Mouse (Mus musculus) liver, postnatal 0 days (tissue): ENCODE results near the gene Nptn. TPM values are rescaled to one million over a fixed set of nuclear protein-coding genes. Genes with fewer than 3 reads are reported as not detected.

Source experiments
- ATAC-seq: fragments of 200-750 bp; cut with Nextera tagmentation; 2 replicates; pipeline ENCODE4 v1.8.0; 2017; ENCODE audit warnings: mild to moderate bottlenecking, moderate library complexity
- DNase-seq: peaks from one replicate; pipeline ENCODE4 v3.0.0-alpha.2; 2016
- H3K27ac ChIP-seq: fragments of 300-500 bp; sonication (generic); 2 replicates; pipeline ENCODE4 v1.5.1; 2014; ENCODE audit warnings: antibody characterized with exemption, moderate library complexity, mild to moderate bottlenecking, low read depth
- H3K27me3 ChIP-seq: fragments of 300-500 bp; sonication (generic); 2 replicates; pipeline ENCODE4 v1.6.1; 2014; ENCODE audit warnings: low read length, control low read depth, mixed read lengths; ENCODE audit not compliant: insufficient read depth
- H3K36me3 ChIP-seq: fragments of 300-500 bp; sonication (generic); replicated peaks from 2 replicates; pipeline ENCODE4 v1.6.1; 2014; ENCODE audit warnings: mild to moderate bottlenecking, control low read depth, low read length, moderate library complexity, mixed read lengths; ENCODE audit not compliant: insufficient read depth
- H3K4me1 ChIP-seq: fragments of 300-500 bp; sonication (generic); 2 replicates; pipeline ENCODE4 v1.6.1; 2014; ENCODE audit warnings: antibody characterized with exemption, mild to moderate bottlenecking, control low read depth; ENCODE audit not compliant: insufficient read depth
- H3K4me2 ChIP-seq: fragments of 300-500 bp; sonication (generic); 2 replicates; pipeline ENCODE4 v1.6.1; 2014; ENCODE audit warnings: low read depth, mild to moderate bottlenecking, low read length, moderate library complexity, mixed read lengths
- H3K4me3 ChIP-seq: fragments of 300-500 bp; sonication (generic); 2 replicates; pipeline ENCODE4 v1.5.1; 2014; ENCODE audit warnings: low read depth, low read length
- H3K9ac ChIP-seq: fragments of 300-500 bp; sonication (generic); replicated peaks from 2 replicates; pipeline ENCODE4 v1.6.1; 2014; ENCODE audit warnings: mild to moderate bottlenecking, moderate library complexity
- H3K9me3 ChIP-seq: fragments of 300-500 bp; sonication (generic); 2 replicates; pipeline ENCODE4 v1.6.1; 2016; ENCODE audit warnings: mild to moderate bottlenecking, control low read depth, low read length, mixed read lengths
- CTCF ChIP-seq: sonication (generic); IDR thresholded peaks from 2 replicates; pipeline ENCODE4 v1.5.1; 2016; ENCODE audit warnings: antibody characterized with exemption, low read depth
- EP300 ChIP-seq: IDR thresholded peaks from 2 replicates; pipeline ENCODE4 v1.6.1; 2016; ENCODE audit warnings: antibody characterized with exemption, low read depth, mild to moderate bottlenecking
- WGBS: fragments of 180-500 bp; shearing (Covaris S2); extraction: QIAGEN DNeasy Blood & Tissue Kit; methylation state at CpG from one replicate; pipeline ENCODE4 v1.1.7; 2014; ENCODE audit not compliant: insufficient replicate concordance; 5-methylcytosine and 5-hydroxymethylcytosine counted together
- polyA plus RNA-seq: library from polyadenylated mRNA; unstranded; fragments of >200 nt; fragmentation: Nextera tagmentation; extraction: Ambion mirVana; gene quantifications from 2 replicates; pipeline ENCODE4 v1.2.1, GENCODE M21; 2015

The Nptn gene
- polyA plus RNA-seq, 1 experiment from 2014 or later, result 66.3 TPM

DNA sequence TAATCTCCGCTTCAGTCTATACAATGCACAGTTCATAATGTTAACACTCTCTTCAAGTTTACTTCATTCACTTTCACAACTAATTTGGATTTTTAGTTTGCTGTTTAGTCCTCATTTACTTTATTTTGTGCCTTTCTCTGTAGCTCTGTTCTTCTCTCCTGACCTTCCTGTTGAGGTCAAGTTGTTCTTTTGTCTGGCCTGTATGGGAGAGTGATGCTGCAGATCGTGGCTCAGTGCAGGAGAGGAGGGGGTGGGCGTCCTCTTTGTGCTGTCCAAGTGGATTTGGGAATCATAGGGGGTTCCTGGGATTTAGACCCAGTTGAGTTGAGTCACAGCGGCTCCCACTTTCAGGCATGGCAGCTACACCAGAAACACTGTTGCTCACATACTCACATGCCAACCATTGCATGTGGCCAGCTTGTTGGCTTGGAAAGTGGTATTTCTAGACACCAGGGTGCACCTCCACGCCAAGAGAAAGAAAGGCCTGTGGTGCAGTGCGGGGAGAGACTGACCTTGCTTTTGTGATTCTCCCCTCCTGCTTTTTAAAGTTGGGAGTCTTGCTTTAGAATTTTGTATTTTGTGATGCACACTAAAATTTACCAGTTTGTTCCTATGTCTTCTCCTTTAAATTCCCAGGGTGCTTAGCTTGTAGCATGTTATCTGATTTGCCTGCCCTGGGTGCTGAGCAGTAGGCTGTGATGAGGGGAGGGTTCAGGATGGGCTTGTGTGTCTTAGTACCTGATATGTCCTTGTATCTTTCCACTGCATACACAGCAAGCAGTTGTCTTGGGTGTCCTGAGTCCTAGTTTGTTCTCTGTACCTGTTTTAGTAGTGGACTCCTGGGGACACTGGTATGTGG, 66.6 kb downstream of the Nptn start:
- Histone ChIP-seq H3K4me2 (no peak overlapping the region), H3K9ac (no peak overlapping the region), H3K4me1 (no peaks in the 10 kb centered on the region), H3K9me3 (no peaks in the 10 kb centered on the region), H3K27ac (0 out of 2 replicates have a peak overlapping the region, but pooled peaks have one; percentile 8), H3K27me3 (no peaks in the 10 kb centered on the region), H3K36me3 (peaks cover 46% of the 10 kb centered on the region), H3K4me3 (no peak overlapping the region)
- ATAC-seq (no peak), DNase-seq (no peak)
- WGBS, result 84% methylated on average over 6 of the region's 6 CpGs
- no peak for TF ChIP-seq CTCF
- no peak for TF ChIP-seq EP300

DNA sequence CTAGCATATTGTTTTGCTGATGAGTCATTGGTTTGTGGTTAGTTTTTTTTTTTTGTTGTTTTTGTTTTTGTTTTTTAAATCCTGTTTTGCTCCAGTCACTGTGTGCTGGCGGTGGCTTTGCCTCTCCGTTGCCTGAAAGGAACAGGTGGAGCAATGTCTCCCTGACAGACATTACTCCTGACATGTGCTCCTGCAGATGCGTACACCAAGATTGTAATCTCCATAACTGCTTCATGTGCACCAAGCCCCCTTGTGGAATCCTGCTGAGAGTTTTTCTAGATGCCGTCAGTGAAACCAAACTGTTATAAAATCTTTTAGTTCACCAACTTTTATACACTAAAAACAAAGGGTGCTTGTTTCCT, 67.2 kb downstream of the Nptn start:
- Histone ChIP-seq H3K27me3 (no peaks in the 10 kb centered on the region), H3K4me1 (no peaks in the 10 kb centered on the region), H3K4me3 (no peak overlapping the region), H3K9ac (no peak overlapping the region), H3K27ac (0 out of 2 replicates have a peak overlapping the region, but pooled peaks have one; percentile 8), H3K4me2 (no peak overlapping the region), H3K36me3 (peaks cover 41% of the 10 kb centered on the region), H3K9me3 (no peaks in the 10 kb centered on the region)
- DNase-seq (no peak), ATAC-seq (no peak)
- WGBS, result 57% methylated on average over 4 of the region's 4 CpGs
- TF ChIP-seq EP300, result no peak
- no peak for TF ChIP-seq CTCF

DNA sequence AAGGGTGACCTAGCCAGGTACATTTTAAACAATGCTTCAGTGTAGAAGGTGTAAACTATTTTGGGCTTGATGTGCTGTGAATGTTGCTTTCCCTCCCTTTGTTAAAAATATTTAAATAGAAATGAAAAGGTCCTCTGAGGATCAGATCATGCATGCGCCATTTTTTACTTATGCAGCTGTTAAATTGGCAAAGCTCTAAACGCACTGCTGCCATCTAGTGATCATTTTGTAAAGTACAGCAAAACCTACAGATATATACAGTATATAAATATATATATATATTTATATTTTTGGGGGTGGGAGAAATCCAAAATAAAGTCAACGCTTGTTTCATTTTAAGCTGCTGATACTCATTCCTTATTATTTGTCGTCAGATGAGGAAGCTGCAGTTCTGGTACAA, 70.0 kb downstream of the Nptn start:
- Histone ChIP-seq H3K4me2 (no peak overlapping the region), H3K27me3 (no peaks in the 10 kb centered on the region), H3K4me3 (no peak overlapping the region), H3K9me3 (no peaks in the 10 kb centered on the region), H3K4me1 (peaks cover 4% of the 10 kb centered on the region; the same call in 1 of the 2 replicates), H3K36me3 (peaks cover 36% of the 10 kb centered on the region), H3K27ac (no peak overlapping the region), H3K9ac (no peak overlapping the region)
- TF ChIP-seq EP300 (no peak), CTCF (peak; percentile 70)
- DNase-seq (no peak), ATAC-seq (no peak)
- WGBS, result 54% methylated on average over 4 of the region's 4 CpGs

DNA sequence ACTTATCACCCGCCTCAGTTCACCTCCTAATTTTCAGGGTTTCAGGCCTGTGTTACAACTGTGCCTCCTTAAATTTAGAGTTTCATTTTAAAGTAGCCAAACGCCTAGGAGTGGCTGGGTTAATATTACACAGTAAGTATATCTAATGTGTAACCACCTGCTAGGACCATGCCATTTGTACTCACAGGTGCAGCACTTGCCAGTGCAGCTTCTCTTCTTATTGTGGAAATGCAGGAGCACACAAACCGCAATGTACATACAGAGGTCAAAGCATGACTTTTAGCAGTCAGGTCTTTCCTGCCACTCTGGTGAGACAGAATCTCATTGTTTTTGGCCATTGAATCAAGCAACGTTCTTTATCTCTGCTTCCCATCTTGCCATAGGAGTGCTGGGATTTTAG, 72.5 kb downstream of the Nptn start:
- Histone ChIP-seq H3K4me2 (0 out of 2 replicates have a peak overlapping the region, but pooled peaks have one; percentile 14), H3K4me3 (no peak overlapping the region), H3K9ac (no peak overlapping the region), H3K4me1 (peaks cover 22% of the 10 kb centered on the region), H3K27me3 (no peaks in the 10 kb centered on the region), H3K9me3 (no peaks in the 10 kb centered on the region), H3K27ac (no peak overlapping the region), H3K36me3 (peaks cover 35% of the 10 kb centered on the region)
- ATAC-seq (no peak), DNase-seq (no peak)
- TF ChIP-seq EP300 (no peak), CTCF (no peak)
- WGBS, result 65% methylated on average over 4 of the region's 4 CpGs

DNA sequence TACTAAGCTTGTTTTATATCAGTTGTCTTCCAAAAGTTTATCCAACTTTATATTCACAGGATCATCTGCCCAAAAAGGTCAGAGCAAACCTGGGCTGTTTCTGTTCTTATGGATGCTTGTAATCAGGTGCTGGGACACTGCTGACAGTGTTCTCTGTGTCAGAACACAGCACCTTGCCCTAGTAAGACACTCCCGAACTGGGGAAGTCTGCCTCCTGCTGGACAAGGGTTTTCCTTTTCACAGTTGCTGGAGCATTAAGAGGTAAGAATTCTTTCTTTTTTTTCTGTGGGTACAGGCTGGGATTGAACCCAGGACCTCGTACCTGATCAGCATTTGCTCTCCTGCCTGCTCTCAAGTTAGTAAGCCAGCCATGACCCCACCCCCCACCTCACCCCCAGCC, 74.4 kb downstream of the Nptn start:
- H3K4me3 ChIP-seq, result peak overlapping the region; percentile 31
- no peaks in the 10 kb centered on the region for H3K27me3 ChIP-seq
- H3K4me2 ChIP-seq, result peak overlapping the region; percentile 54
- peak; percentile 22; the same call in 1 of the 2 replicates for ATAC-seq
- TF ChIP-seq CTCF (peak; percentile 76), EP300 (peak; percentile 24; the same call in 1 of the 2 replicates)
- H3K9ac ChIP-seq, result peak overlapping the region; percentile 51; the same call in 1 of the 2 replicates
- H3K4me1 ChIP-seq, result peaks cover 32% of the 10 kb centered on the region
- WGBS, result 66% methylated on average over 2 of the region's 2 CpGs
- peak; percentile 72 for DNase-seq
- peak overlapping the region; percentile 86 for H3K27ac ChIP-seq
- H3K36me3 ChIP-seq, result peaks cover 33% of the 10 kb centered on the region
- H3K9me3 ChIP-seq, result no peaks in the 10 kb centered on the region

DNA sequence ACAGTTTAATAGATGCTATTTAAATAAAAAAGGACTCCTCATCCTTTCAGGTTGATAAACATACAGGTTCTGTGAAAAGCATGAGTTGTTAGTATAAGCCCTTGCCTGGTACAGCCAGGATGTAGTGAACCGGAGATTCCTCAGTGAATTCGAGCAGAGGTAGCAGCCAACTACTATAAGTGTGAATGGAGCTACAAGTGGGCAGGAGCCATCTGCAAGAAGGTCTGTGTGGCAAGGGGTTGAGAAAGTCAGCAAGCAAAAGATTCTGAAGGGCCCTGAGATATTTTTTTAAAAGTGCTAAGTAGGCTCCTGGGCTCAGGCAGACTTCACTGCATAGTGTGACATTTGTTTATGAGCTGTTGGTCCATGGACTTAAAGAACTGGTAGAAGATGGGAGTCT, 74.8 kb downstream of the Nptn start:
- no peak for DNase-seq
- Histone ChIP-seq H3K36me3 (peaks cover 28% of the 10 kb centered on the region), H3K4me2 (peak overlapping the region; percentile 54), H3K27ac (peak overlapping the region; percentile 86), H3K4me3 (peak overlapping the region; percentile 31), H3K4me1 (peaks cover 32% of the 10 kb centered on the region), H3K9ac (peak overlapping the region; percentile 51), H3K9me3 (no peaks in the 10 kb centered on the region), H3K27me3 (no peaks in the 10 kb centered on the region)
- WGBS, result 91% methylated on average over 2 of the region's 2 CpGs
- TF ChIP-seq CTCF (no peak), EP300 (no peak)
- ATAC-seq, result no peak
